Mouse (Mus musculus) common myeloid progenitor, adult 5-6 weeks (primary cell): ENCODE measurements around the gene Cenpu. TPM values are rescaled to one million over a fixed set of nuclear protein-coding genes. Genes with fewer than 3 reads are reported as not detected.

ENCODE experiments used
- ATAC-seq: replicated peaks from 2 replicates; pipeline ENCODE4 v1.8.0; 2016; ENCODE audit warnings: low read depth, mild to moderate bottlenecking, moderate TSS enrichment, inconsistent platforms; ENCODE audit not compliant: poor library complexity, severe bottlenecking
- total RNA-seq: library from RNA; stranded (forward); fragments of 200-1000, 187-1606 nt; gene quantifications from 2 replicates; pipeline ENCODE4 v1.2.3, GENCODE M21; 2017

The Cenpu gene
- total RNA-seq, 1 experiment from 2014 or later = 56.1 TPM

DNA sequence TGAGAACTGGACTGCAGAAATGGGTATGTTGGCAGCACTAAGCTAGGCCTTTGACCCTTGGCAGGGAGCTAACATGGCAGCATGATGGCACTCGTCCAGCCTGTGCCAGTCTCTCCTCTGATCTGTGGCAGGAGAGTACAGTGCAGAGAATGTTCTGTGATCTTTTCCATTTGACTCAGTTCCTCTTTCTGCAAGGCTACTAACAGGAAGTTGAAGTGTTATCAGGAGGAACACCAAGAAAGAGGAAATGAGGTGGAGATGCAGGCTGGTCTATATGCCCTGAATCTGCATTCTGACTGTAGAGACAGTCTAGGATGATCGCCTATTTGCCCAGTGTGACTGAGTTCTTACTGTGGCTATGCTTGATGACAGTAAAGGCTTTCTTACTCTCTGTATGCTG lies 43.8 kb downstream of the Cenpu start:
- ATAC-seq = peak; percentile 92

GRCm38 (mm10) chr8:46596530-46596929 lies 44.7 kb downstream of the Cenpu start:
- ATAC-seq = no peak

DNA sequence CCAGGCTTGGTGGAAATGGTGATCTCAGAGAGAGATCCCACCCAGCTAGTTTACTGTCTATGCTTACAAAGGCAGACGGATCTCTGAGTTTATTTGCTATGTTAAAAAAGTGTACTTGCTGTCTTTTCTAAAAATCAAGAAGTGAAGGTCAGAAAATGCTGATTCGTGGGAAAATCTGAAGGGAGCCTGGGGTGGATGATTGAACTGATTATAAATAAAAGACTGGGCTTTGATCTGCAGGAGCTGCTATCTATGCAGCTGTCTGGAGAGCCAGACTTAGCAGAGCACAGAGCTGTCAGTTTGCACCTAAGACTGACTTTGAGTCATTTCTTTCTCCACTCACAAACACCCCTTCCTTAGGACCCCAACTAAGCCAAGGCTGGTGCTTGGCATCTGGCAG lies 45.6 kb downstream of the Cenpu start:
- ATAC-seq = no peak

DNA sequence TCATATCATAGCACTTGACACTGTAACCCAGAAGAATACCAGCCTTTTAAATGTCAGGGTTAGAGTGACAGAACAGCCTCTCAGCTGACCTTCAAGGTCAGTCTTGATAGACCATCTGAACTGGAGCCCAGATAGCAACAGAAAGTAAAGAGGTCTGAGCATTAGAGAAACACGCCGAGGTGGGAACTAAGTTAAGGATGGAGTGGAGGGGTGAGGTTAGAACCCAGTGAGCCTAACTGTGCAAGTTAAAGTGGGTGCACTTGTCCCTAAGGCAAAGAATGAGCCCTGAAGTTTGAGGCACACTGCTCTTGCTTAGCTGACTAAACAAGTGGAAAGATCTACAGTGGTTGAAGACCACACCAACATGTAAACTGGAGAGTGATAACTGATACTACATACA lies 46.3 kb downstream of the Cenpu start:
- no peak for ATAC-seq

- no peak for ATAC-seq
These were observed 46.9 kb downstream of the Cenpu start for GRCm38 (mm10) chr8:46598753-46599152.

GRCm38 (mm10) chr8:46599314-46599904 lies 47.6 kb downstream of the Cenpu start:
- no peak for ATAC-seq

DNA sequence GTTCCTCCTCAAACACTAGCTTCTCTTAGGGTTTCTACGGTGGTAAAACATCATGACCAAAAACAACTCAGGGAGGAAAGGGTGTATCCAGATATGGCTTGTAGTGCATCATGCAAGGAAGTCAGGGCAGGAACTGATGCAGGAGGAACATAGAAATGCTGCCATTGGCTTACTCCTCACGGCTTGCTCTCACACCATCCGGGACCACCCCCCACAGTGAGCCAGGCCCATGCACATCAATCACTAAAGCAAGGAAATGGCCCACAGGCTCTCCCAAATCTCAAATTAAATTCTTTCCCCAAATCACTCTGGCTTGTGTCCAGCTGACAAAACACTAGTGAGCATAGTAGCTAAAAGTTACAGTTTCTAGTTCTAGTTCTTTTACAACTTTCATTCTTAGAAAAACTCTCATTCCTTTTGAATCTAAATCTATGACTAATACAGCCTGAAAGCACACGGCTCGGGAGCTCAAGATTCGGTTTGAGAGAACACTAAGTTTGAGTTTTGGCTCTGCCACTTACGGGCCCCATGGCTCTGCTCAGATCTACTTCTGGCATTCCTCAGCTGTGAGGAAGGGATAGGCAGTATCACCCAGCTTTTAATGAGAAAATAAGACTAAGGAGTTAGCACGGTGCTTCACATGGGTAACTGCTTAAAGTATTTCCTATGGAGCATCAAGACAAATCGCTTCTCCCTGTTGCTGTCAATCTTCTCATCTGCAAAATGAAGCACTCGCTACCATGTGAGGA lies 49.3 kb downstream of the Cenpu start:
- ATAC-seq = peak; percentile 64

- no peak for ATAC-seq
These were observed 51.8 kb downstream of the Cenpu start for GRCm38 (mm10) chr8:46603587-46603986.

DNA sequence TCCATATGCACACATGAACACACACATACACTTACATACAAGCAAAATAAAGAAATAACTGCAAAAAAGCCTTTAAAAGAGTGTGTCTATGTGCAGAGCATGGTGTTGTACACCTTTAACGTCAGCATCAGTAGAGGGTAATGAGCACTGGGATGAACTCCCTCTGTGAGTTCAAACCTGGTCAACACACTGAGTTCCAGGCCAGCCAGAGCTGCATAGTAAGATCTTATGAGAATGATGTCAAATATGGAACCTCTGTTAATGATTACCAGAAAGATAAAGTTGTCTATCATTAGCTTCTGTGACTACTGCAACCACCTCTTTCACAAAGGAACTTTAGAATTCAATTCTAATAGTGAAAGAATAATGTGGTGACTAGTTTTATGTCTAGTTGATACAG lies 55.1 kb downstream of the Cenpu start:
- no peak for ATAC-seq

- no peak for ATAC-seq
These were observed 59.7 kb downstream of the Cenpu start for GRCm38 (mm10) chr8:46611557-46611956.

GRCm38 (mm10) chr8:46612913-46613312 lies 61.1 kb downstream of the Cenpu start:
- ATAC-seq = no peak

- ATAC-seq = no peak
These were observed 61.5 kb downstream of the Cenpu start for GRCm38 (mm10) chr8:46613377-46613776.

- ATAC-seq = no peak
These were observed 64.1 kb downstream of the Cenpu start for GRCm38 (mm10) chr8:46615936-46616335.

GRCm38 (mm10) chr8:46616879-46617689 lies 65.3 kb downstream of the Cenpu start, which contains the start of the genes Primpol and Casp3:
Primpol (minus strand) TSS chr8:46617212.
Casp3 (plus strand) TSS chr8:46617291.
- peak; percentile 79 for ATAC-seq

GRCm38 (mm10) chr8:46617690-46618620 lies 66.1 kb downstream of the Cenpu start:
- ATAC-seq = peak; percentile 45

- ATAC-seq = no peak
These were observed 67.0 kb downstream of the Cenpu start for GRCm38 (mm10) chr8:46618639-46619320.

- ATAC-seq = no peak
These were observed 70.8 kb downstream of the Cenpu start for GRCm38 (mm10) chr8:46622446-46623270.

- ATAC-seq = 0 out of 2 replicates have a peak, but pooled peaks have one; percentile 12
These were observed 73.3 kb downstream of the Cenpu start for GRCm38 (mm10) chr8:46625166-46625565.
